Mouse (Mus musculus): Measurements from ENCODE around the gene Cntnap5c. TPM values are rescaled to one million over a fixed set of nuclear protein-coding genes. Genes with fewer than 3 reads are reported as not detected.

The Cntnap5c gene
- total RNA-seq, 1 experiment from 2014 or later: not detected

GRCm38 (mm10) chr17:58003322-58003721 lies 234.0 kb downstream of the Cntnap5c start:
- no peak for DNase-seq

GRCm38 (mm10) chr17:58004491-58004890 lies 235.1 kb downstream of the Cntnap5c start:
- DNase-seq: no peak

- DNase-seq: no peak
Observed at GRCm38 (mm10) chr17:58041178-58041577, 271.8 kb downstream of the Cntnap5c start.

- no peak for DNase-seq
Observed at GRCm38 (mm10) chr17:58045149-58045548, 275.8 kb downstream of the Cntnap5c start.

- no peak for DNase-seq
Observed at GRCm38 (mm10) chr17:58069912-58070311, 300.5 kb downstream of the Cntnap5c start.

- no peak for DNase-seq
Observed at GRCm38 (mm10) chr17:58082676-58083075, 313.3 kb downstream of the Cntnap5c start.

- no peak for DNase-seq
Observed at GRCm38 (mm10) chr17:58104505-58104904, 335.1 kb downstream of the Cntnap5c start.

GRCm38 (mm10) chr17:58107901-58108300 lies 338.5 kb downstream of the Cntnap5c start:
- DNase-seq: no peak

- DNase-seq: no peak
Observed at GRCm38 (mm10) chr17:58108335-58108734, 339.0 kb downstream of the Cntnap5c start.

- DNase-seq: no peak
Observed at GRCm38 (mm10) chr17:58187171-58187570, 417.8 kb downstream of the Cntnap5c start.

- no peak for DNase-seq
Observed at GRCm38 (mm10) chr17:58201148-58201547, 431.8 kb downstream of the Cntnap5c start.

GRCm38 (mm10) chr17:58268058-58268457 lies 498.7 kb downstream of the Cntnap5c start:
- no peak for DNase-seq

- DNase-seq: no peak
Observed at GRCm38 (mm10) chr17:58351310-58351709, 581.9 kb downstream of the Cntnap5c start.

GRCm38 (mm10) chr17:58356224-58356623 lies 586.9 kb downstream of the Cntnap5c start:
- DNase-seq: no peak

GRCm38 (mm10) chr17:58363582-58364267 lies 594.4 kb downstream of the Cntnap5c start:
- DNase-seq: no peak

GRCm38 (mm10) chr17:58370089-58370488 lies 600.7 kb downstream of the Cntnap5c start:
- no peak for DNase-seq

GRCm38 (mm10) chr17:58407769-58408168 lies 638.4 kb downstream of the Cntnap5c start:
- no peak for DNase-seq

- DNase-seq: no peak
Observed at GRCm38 (mm10) chr17:58408756-58409155, 639.4 kb downstream of the Cntnap5c start.

GRCm38 (mm10) chr17:58437443-58437842 lies 668.1 kb downstream of the Cntnap5c start:
- DNase-seq: no peak

Other genes starting within 250 kb of the Cntnap5c start
- gene Vmn2r120, start 224.1 kb upstream of the Cntnap5c start, total RNA-seq (2021): not detected in 2 replicates
- not detected in 2 replicates for gene Gm21834, start 27.4 kb upstream of the Cntnap5c start, total RNA-seq (2021)

Measured in adrenal gland, postnatal 25 days (tissue).